Mouse (Mus musculus): Measurements from ENCODE around the gene Fam114a1.

The Fam114a1 gene

GRCm38 (mm10) chr5:64969861-64970771 is at the start of gene Fam114a1:
TSS of gene Fam114a1 (plus strand) at chr5:64970071.
- DNase-seq (ENCODE audit: low spot score) = peak; percentile 74

DNA sequence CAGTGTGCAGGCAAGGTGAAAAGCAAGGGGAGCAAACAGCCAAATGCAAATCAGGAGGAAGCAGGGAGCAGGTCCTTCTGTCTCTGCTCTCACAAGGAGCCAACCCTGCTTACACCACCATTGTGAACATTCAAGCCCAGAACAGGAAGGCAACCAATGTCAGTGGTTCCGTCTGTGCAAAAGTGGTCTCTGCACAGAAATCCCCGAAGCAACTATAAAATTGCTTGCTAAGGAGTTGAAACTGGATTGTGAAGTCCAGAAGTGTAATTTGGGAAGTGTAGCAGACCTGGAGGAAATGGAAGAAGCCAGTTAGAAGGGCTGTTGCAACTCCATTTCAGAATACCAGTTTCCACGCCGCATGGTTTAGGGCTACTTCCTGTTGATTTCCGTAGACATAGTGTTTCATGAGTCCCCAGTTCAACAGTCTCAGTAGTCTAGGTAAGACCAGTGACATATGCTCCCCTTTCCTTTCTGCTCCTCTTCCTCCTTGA is 46.9 kb upstream of the Fam114a1 start:
- DNase-seq (ENCODE audit: low spot score) = no peak

- DNase-seq (ENCODE audit: low spot score) = no peak
These were observed 37.7 kb upstream of the Fam114a1 start for GRCm38 (mm10) chr5:64932215-64932614.

DNA sequence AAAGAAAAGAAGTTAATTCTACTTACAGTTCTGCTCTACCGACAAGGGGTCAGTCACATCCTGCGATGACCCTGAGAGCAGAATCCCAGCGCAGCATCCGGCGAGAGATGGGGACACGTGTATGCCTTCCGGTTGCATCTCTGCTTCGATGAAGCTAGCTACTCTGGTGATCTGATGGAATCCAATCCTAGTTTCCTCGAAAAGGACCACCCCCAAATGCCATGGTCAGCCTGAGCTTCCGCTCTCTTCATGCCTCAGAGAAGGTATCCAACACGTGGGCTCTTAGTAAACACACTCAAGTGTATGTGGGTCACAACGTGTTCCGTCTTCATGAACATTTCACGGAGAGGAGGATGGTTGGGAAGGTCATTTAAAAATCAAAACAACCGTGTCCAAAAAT is 37.1 kb upstream of the Fam114a1 start:
- DNase-seq (ENCODE audit: low spot score) = no peak

GRCm38 (mm10) chr5:64951486-64951885 is 18.4 kb upstream of the Fam114a1 start:
- DNase-seq (ENCODE audit: low spot score) = no peak

GRCm38 (mm10) chr5:64954931-64955330 is 14.9 kb upstream of the Fam114a1 start:
- no peak for DNase-seq (ENCODE audit: low spot score)

DNA sequence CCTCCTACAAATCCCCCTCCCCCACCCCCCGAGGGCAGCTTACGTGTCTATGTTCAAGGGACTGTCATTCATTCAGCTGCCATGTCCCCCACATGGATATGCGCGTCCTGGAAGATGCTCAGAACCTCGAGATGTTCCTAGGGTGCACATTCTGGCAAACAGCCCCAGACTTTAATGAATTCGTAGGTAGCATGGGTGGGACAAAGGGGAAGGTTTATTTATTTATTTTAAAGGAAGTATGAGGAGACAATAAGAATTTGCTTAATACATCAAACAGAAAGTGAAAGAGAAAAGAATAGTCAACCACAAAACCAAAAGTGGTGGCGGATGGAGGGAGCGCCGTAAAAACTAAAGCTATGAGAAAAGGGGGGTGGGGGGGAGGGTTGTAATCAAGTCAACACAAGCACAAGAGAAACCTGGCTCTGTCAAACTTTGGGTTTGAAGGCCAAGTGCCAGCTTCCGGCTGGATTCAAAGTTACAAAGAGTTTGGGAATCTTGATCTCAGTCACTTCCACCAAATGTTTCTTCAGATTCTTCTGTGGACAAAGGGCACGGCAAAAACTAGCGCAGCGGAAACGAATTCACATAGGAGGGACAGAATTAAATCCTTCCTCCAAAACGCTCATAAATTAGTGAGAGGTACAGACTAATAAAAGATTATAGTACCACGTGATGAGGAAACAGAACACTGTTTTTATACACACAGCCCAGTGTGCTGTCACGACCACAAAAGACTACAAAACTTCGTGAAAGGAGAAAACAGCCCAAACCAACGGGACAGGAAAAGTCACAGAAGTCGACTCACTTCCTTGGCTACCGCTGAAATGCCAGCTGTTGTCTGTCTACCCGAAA is 10.7 kb upstream of the Fam114a1 start:
- DNase-seq (ENCODE audit: low spot score) = peak; percentile 26

- peak; percentile 69 for DNase-seq (ENCODE audit: low spot score)
These were observed 10.0 kb upstream of the Fam114a1 start, which contains the start of gene Tlr6 for GRCm38 (mm10) chr5:64959843-64960230. TSS of gene Tlr6 (minus strand) at chr5:64960097.

GRCm38 (mm10) chr5:64960857-64961391 is 8.9 kb upstream of the Fam114a1 start:
- DNase-seq (ENCODE audit: low spot score) = peak; percentile 58

DNA sequence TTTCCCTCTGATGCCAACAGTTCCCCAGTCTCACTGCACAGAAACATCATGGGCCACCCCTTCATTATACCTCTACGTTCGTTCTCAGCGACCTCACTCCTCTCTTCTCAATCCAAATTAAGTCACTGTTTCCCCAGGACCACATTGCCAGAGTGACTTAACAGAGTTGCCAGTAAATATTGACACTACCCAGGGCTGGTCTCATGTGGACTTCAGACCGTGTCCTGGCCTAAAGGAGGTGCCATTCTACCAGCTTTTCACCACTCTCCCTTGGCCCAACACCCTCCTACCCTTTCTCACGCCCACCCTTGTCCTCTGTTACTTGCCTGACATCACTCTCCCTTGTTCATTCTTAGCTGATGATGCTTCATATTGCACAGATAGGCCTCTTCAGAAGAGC is 6.6 kb upstream of the Fam114a1 start:
- DNase-seq (ENCODE audit: low spot score) = no peak

DNA sequence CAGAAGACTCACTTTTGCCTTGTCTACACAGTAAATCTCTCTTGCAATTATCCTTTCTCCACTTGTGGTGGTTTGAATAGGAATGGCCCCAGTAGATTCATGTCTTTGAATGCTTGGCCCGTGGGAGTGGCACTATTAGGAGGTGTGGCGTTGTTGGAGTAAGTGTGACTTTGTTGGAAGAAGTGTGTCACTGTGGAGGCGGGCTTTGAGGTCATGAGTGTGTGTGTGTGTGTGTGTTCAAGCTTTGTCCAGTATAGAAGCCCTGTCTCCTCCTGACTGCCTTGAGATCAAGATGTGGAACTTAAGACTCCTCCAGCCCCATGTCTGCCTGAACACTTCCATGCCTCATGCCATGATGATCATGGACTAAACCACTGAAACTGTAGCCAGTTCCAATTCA is 6.1 kb upstream of the Fam114a1 start:
- DNase-seq (ENCODE audit: low spot score) = no peak

- peak; percentile 39 for DNase-seq (ENCODE audit: low spot score)
These were observed 660 bp upstream of the Fam114a1 start for GRCm38 (mm10) chr5:64968961-64969860.

- no peak for DNase-seq (ENCODE audit: low spot score)
These were observed 5.2 kb downstream of the Fam114a1 start for GRCm38 (mm10) chr5:64975121-64975520.

- no peak for DNase-seq (ENCODE audit: low spot score)
These were observed 7.3 kb downstream of the Fam114a1 start for GRCm38 (mm10) chr5:64977128-64977527.

DNA sequence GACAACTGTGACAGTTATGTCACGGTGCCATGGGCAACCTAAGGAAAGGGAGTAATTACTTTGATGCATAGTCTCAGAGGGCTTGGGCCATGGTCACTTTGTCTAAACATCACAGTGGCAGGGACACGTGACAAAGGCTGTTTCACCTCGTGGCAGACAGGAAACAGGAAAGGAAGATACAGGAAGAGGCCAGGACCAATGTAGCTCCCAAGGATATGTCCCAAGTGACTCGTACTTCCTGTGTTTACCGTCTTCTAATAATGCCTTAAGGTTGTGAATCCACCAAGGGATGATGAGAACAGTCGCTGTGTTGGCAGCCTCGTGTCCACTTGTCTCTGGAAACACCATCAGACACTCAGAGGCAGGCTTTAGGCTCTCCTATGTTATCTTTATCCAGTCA is 16.1 kb downstream of the Fam114a1 start:
- peak; percentile 22 for DNase-seq (ENCODE audit: low spot score)

DNA sequence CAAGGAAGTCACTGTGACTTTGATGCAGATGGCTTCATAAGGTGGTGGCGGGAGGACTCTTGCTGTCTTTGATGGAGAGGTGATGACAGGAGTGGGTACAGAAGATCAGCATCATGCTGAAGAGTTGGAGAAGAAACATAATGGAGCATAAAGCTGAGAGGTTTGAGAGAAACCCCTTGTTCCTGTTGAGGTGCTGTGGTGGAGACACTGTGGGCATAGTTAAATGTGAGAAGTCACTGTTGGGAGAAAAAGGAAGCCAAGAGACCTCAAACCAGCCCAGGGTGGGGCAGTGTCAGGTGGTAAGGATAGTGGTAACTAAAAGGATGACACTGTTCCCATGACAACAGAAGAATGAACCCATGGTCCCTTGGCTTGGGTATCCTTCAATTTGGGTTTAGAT is 20.1 kb downstream of the Fam114a1 start:
- DNase-seq (ENCODE audit: low spot score) = no peak

DNA sequence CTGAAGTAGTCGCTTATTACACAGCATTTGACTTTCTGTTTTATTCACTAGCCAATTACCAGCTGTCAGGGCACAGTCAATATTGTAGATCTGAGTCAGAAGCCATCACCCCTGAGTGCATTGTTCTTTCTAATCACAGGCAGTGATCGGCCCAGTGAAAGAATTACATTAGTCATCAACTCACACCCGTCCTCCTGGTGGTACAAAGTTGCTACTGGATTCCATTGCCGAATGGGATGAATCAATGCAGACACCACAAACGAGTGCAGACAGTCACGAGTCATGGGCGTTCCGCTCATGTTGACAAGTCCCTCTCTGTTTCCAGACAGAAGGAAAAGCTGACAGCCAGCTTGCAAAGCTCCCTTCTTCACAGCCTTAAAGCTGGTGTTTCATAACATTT is 22.7 kb downstream of the Fam114a1 start:
- no peak for DNase-seq (ENCODE audit: low spot score)

- no peak for DNase-seq (ENCODE audit: low spot score)
These were observed 25.5 kb downstream of the Fam114a1 start for GRCm38 (mm10) chr5:64995408-64995807.

- peak; percentile 46 for DNase-seq (ENCODE audit: low spot score)
These were observed 33.3 kb downstream of the Fam114a1 start for GRCm38 (mm10) chr5:65002940-65003824.

DNA sequence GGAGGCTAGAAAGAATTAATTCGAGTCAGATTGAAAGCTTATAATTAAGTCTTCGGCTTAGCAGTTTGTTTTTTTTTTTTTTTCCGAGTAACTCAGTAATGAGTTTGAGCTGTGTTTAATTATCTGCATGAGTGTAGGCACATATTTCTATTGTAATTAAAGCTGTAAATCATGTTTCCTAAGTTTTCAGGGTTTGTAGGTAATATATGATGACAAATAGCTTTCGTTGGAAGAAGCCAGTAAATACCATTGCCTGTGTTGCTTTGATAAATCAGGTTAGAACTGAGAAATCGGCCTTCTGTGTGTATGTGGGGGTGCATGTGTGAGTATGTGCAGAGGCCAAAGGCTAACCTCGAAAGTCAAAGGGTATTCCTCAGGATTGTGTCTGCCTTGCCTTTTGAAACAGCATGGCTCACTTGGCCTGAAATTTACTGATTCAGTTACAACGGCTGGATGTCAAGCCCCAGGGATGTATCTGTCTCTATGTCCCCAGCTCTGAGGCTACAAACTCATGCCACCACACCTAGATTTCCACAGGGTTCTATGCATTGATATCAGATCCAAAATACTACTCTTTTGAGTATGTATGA is 34.2 kb downstream of the Fam114a1 start:
- DNase-seq (ENCODE audit: low spot score) = no peak
